Mouse (Mus musculus): ENCODE measurements around the gene Idua. TPM values are rescaled to one million over a fixed set of nuclear protein-coding genes. Genes with fewer than 3 reads are reported as not detected.

The Idua gene
- total and polyA plus RNA-seq, 3 experiments: 1.5 to 9.5 TPM; not detected in 1

DNA sequence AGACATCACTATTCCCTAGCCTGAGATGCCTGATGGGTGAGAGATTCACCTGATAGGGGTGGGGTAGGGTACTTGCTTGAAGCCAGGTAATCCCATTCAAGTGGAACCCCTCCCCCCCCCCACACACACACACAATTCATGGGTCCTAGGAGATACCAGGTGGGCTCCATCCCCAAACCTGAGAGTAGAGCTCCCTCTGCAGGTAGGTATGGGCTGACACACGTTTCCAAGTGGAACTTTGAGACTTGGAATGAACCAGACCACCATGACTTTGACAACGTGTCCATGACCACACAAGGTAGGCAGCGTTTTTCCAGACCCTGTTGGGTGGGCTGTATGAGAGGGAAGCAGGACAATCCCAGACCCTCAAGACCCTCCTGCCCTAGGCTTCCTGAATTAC, 19.8 kb downstream of the Idua start (continued):
- no peak for TF ChIP-seq MEF2A (IDR thresholded peaks at IDR 0.05; ENCODE audit: extremely low read depth, insufficient replicate concordance, low read depth, low read length, poor library complexity, severe bottlenecking)
- no peak for TF ChIP-seq NELFE (IDR thresholded peaks at IDR 0.05; ENCODE audit: low read depth, low read length)
- TF ChIP-seq BHLHE40 (IDR thresholded peaks at IDR 0.05; ENCODE audit: borderline replicate concordance, low read depth, low read length): no peak
- TF ChIP-seq MYC (IDR thresholded peaks at IDR 0.05; ENCODE audit: low read depth, low read length): no peak

DNA sequence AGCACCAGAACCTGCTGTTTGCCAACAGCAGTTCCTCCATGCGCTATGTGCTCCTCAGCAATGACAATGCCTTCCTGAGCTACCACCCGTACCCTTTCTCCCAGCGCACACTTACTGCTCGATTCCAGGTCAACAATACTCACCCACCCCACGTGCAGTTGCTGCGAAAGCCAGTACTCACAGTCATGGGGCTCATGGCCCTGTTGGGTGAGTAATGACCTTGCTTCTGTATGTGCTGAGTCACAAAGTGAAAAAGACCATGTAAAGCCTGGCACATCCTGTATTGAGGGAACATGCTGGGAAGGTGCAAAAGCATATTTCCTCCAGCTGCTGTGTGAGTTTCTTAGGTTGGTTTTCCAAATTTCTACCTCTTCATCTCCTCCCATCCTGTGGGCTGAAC, 20.7 kb downstream of the Idua start:
- no peaks in the 10 kb centered on the region for H3K9me3 ChIP-seq (replicated peaks; ENCODE audit: insufficient read depth, low read length)
- H3K27me3 ChIP-seq (ENCODE audit: control insufficient read depth in 1 of 2, insufficient read depth in 2 of 2, low read length in 2 of 2): no peaks in the 10 kb centered on the region
- DNase-seq (ENCODE audit: low read depth, low spot score): no peak
- H3K4me3 ChIP-seq (ENCODE audit: control insufficient read depth in 1 of 2, insufficient read depth in 1 of 2, low read depth in 2 of 2, low read length in 2 of 2): no peak overlapping the region
- TF ChIP-seq E2F4 (IDR thresholded peaks at IDR 0.05; ENCODE audit: borderline replicate concordance, low read depth, low read length) (no peak), MEF2A (IDR thresholded peaks at IDR 0.05; ENCODE audit: extremely low read depth, insufficient replicate concordance, low read depth, low read length, poor library complexity, severe bottlenecking) (no peak), POLR2AphosphoS5 (IDR thresholded peaks at IDR 0.05; ENCODE audit: borderline replicate concordance, low read depth, low read length) (no peak), KAT2A (conservative IDR thresholded peaks at IDR 0.05; ENCODE audit: low read depth, low read length) (no peak), MYB (IDR thresholded peaks at IDR 0.05; ENCODE audit: low read depth, low read length) (no peak), UBTF (IDR thresholded peaks at IDR 0.05; ENCODE audit: borderline replicate concordance, insufficient read depth, low read depth, low read length) (no peak), RAD21 (IDR thresholded peaks at IDR 0.05; ENCODE audit: low read depth, low read length) (no peak), USF1 (IDR thresholded peaks at IDR 0.05; ENCODE audit: low read depth, low read length) (no peak), GATA1 (IDR thresholded peaks at IDR 0.05; ENCODE audit: low read depth, low read length) (no peak), ZC3H11A (IDR thresholded peaks at IDR 0.05; ENCODE audit: low read depth, low read length) (no peak), POLR2AphosphoS2 (IDR thresholded peaks at IDR 0.05; ENCODE audit: low read length) (no peak), HCFC1 (IDR thresholded peaks at IDR 0.05; ENCODE audit: low read depth, low read length) (no peak), GABPA (IDR thresholded peaks at IDR 0.05; ENCODE audit: low read depth, low read length) (no peak), SIN3A (IDR thresholded peaks at IDR 0.05; ENCODE audit: low read length) (no peak), MYC (IDR thresholded peaks at IDR 0.05; ENCODE audit: low read depth, low read length) (no peak), ETS1 (IDR thresholded peaks at IDR 0.05; ENCODE audit: low read depth, low read length) (no peak)
- H3K9ac ChIP-seq (ENCODE audit: control insufficient read depth, low read depth, low read length, poor library complexity, severe bottlenecking): no peak overlapping the region
- peaks cover 10% of the 10 kb centered on the region; the same call in 1 of the 2 replicates for H3K79me2 ChIP-seq (ENCODE audit: control insufficient read depth, insufficient read depth, low read length, poor library complexity)
- H3K4me1 ChIP-seq (ENCODE audit: control insufficient read depth in 1 of 2, insufficient read depth in 2 of 2, low read length in 2 of 2): peaks cover 17 to 45% of the 10 kb centered on the region in 2 experiments
- H3K36me3 ChIP-seq (ENCODE audit: control insufficient read depth in 1 of 2, insufficient read depth in 2 of 2, low read length in 2 of 2): peaks cover 0 to 20% of the 10 kb centered on the region in 2 experiments; a peak in 2 of 4 replicates
- H3K27ac ChIP-seq (ENCODE audit: control insufficient read depth, low read depth, low read length): no peak overlapping the region

Data from MEL (cell line).